ENCODE assay signal across 26 mouse cellular contexts in the genomic region with DNA sequence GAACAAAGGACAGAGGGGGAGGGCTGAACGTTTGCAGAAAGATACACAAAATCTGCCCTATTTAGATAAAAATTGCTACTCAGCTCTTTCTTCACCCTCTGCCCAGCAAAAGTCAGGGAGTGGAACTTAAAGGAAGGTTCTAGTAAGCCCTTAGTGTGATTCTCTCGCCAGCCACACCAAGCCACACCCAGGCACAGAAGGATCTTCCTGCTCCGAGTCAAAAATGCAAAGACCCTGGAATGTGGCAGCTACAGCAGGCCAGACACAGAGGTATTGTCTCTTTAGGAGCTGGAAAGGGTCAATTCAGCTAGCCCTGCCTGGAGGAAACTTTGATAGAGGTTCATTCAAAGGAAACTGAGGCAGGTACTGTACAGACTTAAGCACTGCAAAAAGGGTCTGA. TPM values are rescaled to one million over a fixed set of nuclear protein-coding genes. Genes with fewer than 3 reads are reported as not detected.
"Had no signal": no experiment of that assay in that cellular context is flagged by ENCODE, and none has a peak within 500 bp of the region (broad histone marks: within the 10 kb centered on the region; RNA-seq: fewer than 3 reads in every experiment).

No protein-coding gene starts in this region.

- DNase-seq: kidney, adult 9 months; kidney, postnatal 14 days; kidney, postnatal 4 days; left cerebral cortex, postnatal 4 days; liver, postnatal 0 days; lung, embryonic 14.5 days; lung, postnatal 36 days; right cerebral cortex, postnatal 25 days; spleen, adult 18-20 months; thymus, adult 18-20 months; thymus, postnatal 36 days had no signal

- ATAC-seq: liver, postnatal 0 days; lung, postnatal 0 days; midbrain, embryonic 16.5 days had no signal

- H3K4me1 ChIP-seq: limb, embryonic 12.5 days; limb, embryonic 15.5 days; megakaryocyte, embryonic 14.5 days; midbrain, embryonic 12.5 days; stomach, embryonic 15.5 days had no signal

- H3K27ac ChIP-seq: limb, embryonic 12.5 days; limb, embryonic 15.5 days; liver, embryonic 14.5 days; midbrain, embryonic 12.5 days; stomach, embryonic 15.5 days had no signal

- H3K4me2 ChIP-seq: limb, embryonic 12.5 days; limb, embryonic 15.5 days; liver, embryonic 11.5 days; lung, embryonic 14.5 days; midbrain, embryonic 12.5 days; stomach, embryonic 15.5 days had no signal

- H3K9me3 ChIP-seq: limb, embryonic 12.5 days; limb, embryonic 15.5 days; megakaryocyte, embryonic 14.5 days; midbrain, embryonic 12.5 days; stomach, embryonic 15.5 days had no signal

- H3K9ac ChIP-seq: limb, embryonic 12.5 days; limb, embryonic 15.5 days; liver, embryonic 14.5 days; liver, postnatal 0 days; lung, embryonic 14.5 days; midbrain, embryonic 12.5 days; stomach, embryonic 15.5 days had no signal

- H3K36me3 ChIP-seq: limb, embryonic 12.5 days; limb, embryonic 15.5 days; midbrain, embryonic 12.5 days; stomach, embryonic 15.5 days had no signal

- H3K4me3 ChIP-seq: limb, embryonic 12.5 days; limb, embryonic 15.5 days; megakaryocyte, embryonic 14.5 days; midbrain, embryonic 12.5 days; stomach, embryonic 15.5 days had no signal

- H3K27me3 ChIP-seq: limb, embryonic 12.5 days; limb, embryonic 15.5 days; megakaryocyte, embryonic 14.5 days; midbrain, embryonic 12.5 days; stomach, embryonic 15.5 days had no signal

RNA-seq across cellular contexts. Expression of a gene that starts 52.3 kb away (rescaled TPM):
- total RNA-seq: layer of hippocampus, adult 18-20 months; layer of hippocampus, postnatal 14 days; left cerebral cortex, postnatal 14 days; left cerebral cortex, postnatal 4 days had no signal
- polyA plus RNA-seq: kidney, embryonic 16.5 days; limb, embryonic 12.5 days; liver, embryonic 14.5 days; liver, postnatal 0 days; lung, embryonic 14.5 days; lung, postnatal 0 days; midbrain, embryonic 12.5 days; midbrain, embryonic 16.5 days; neural tube, embryonic 11.5 days; neural tube, embryonic 14.5 days had no signal
